Mouse (Mus musculus) CH12.LX (cell line): ENCODE results near the gene Lrrc23. TPM values are rescaled to one million over a fixed set of nuclear protein-coding genes. Genes with fewer than 3 reads are reported as not detected.

Source experiments
- DNase-seq: peaks from one replicate; pipeline ENCODE4 v3.0.0-alpha.2; 2013; ENCODE audit errors: extremely low read depth
- H3K27ac ChIP-seq: 2 replicates; pipeline ENCODE4 v1.5.1; 2012; ENCODE audit warnings: low read depth, mild to moderate bottlenecking, control low read depth, moderate library complexity; ENCODE audit not compliant: insufficient read depth
- H3K27me3 ChIP-seq: replicated peaks from 2 replicates; pipeline ENCODE3; 2012; ENCODE audit warnings: inconsistent platforms
- H3K36me3 ChIP-seq, 2 experiments: replicated peaks in 1 of 2; 2 replicates each; pipeline versions ENCODE3 to v1.6.1; 2012; ENCODE audit warnings: inconsistent platforms in 1 of 2, low read length in 1 of 2, mild to moderate bottlenecking in 1 of 2, mixed read lengths in 1 of 2, moderate library complexity in 1 of 2; ENCODE audit not compliant: control insufficient read depth in 1 of 2, insufficient read depth in 1 of 2
- H3K4me1 ChIP-seq, 2 experiments: 2 replicates each; pipeline ENCODE4 v1.6.1; 2012; ENCODE audit warnings: inconsistent platforms in 1 of 2, moderate library complexity in 1 of 2; ENCODE audit not compliant: insufficient read depth in 2 of 2, control insufficient read depth in 1 of 2
- H3K4me2 ChIP-seq: 2 replicates; pipeline ENCODE4 v1.6.1; 2012; ENCODE audit warnings: low read depth, mild to moderate bottlenecking, control low read depth; ENCODE audit not compliant: poor library complexity, insufficient read depth, severe bottlenecking
- H3K4me3 ChIP-seq, 3 experiments: fragments of 150-350 bp in 1 of 3; sonication (generic) in 1 of 3; replicated peaks in 1 of 3; 2 replicates each; pipeline versions ENCODE3 to v1.5.1; 2011 to 2012; ENCODE audit warnings: low read depth in 2 of 3, low read length in 2 of 3, mild to moderate bottlenecking in 2 of 3, moderate library complexity in 2 of 3, control low read depth in 1 of 3, improper control_type of control experiment in 1 of 3, inconsistent platforms in 1 of 3, mixed read lengths in 1 of 3; ENCODE audit not compliant: poor library complexity in 1 of 3
- H3K79me2 ChIP-seq: replicated peaks from 2 replicates; pipeline ENCODE4 v1.6.1; 2012; ENCODE audit warnings: mild to moderate bottlenecking, moderate library complexity; ENCODE audit not compliant: control insufficient read depth, poor library complexity, insufficient read depth, severe bottlenecking; ENCODE audit errors: extremely low read depth
- H3K9ac ChIP-seq: 2 replicates; pipeline ENCODE4 v1.6.1; 2012; ENCODE audit warnings: low read depth, mild to moderate bottlenecking, control low read depth, moderate library complexity; ENCODE audit not compliant: insufficient read depth
- H3K9me3 ChIP-seq: replicated peaks from 2 replicates; pipeline ENCODE3; 2012; ENCODE audit warnings: low read length, inconsistent platforms, mixed read lengths
- BHLHE40 ChIP-seq: IDR thresholded peaks from 2 replicates; pipeline ENCODE4 v1.6.1; 2011; ENCODE audit warnings: mild to moderate bottlenecking, low read depth, low read length, improper control_type of control experiment
- CHD1 ChIP-seq: IDR thresholded peaks from 2 replicates; pipeline ENCODE4 v1.6.1; 2012; ENCODE audit warnings: low read depth, low read length, improper control_type of control experiment, inconsistent platforms
- CHD2 ChIP-seq: IDR thresholded peaks from 2 replicates; pipeline ENCODE4 v1.6.1; 2011; ENCODE audit warnings: low read length, improper control_type of control experiment
- ELF1 ChIP-seq: IDR thresholded peaks from 2 replicates; pipeline ENCODE4 v1.6.1; 2014; ENCODE audit warnings: low read depth, mild to moderate bottlenecking, inconsistent platforms, low read length, improper control_type of control experiment
- EP300 ChIP-seq: IDR thresholded peaks from 2 replicates; pipeline ENCODE4 v1.6.1; 2011; ENCODE audit warnings: low read length, improper control_type of control experiment
- HCFC1 ChIP-seq: IDR thresholded peaks from 2 replicates; pipeline ENCODE4 v1.6.1; 2012; ENCODE audit warnings: low read depth, mild to moderate bottlenecking, inconsistent platforms, low read length, improper control_type of control experiment
- IRF4 ChIP-seq: IDR thresholded peaks from 2 replicates; pipeline ENCODE4 v1.6.1; 2014; ENCODE audit warnings: low read depth, mild to moderate bottlenecking, inconsistent platforms, low read length, improper control_type of control experiment
- JUN ChIP-seq: IDR thresholded peaks from 2 replicates; pipeline ENCODE4 v1.6.1; 2011; ENCODE audit warnings: low read depth, mild to moderate bottlenecking, low read length, improper control_type of control experiment, moderate library complexity; ENCODE audit not compliant: insufficient read depth
- MAFK ChIP-seq: IDR thresholded peaks from 2 replicates; pipeline ENCODE4 v1.6.1; 2011; ENCODE audit warnings: low read length, improper control_type of control experiment; ENCODE audit not compliant: insufficient replicate concordance
- MAZ ChIP-seq: IDR thresholded peaks from 2 replicates; pipeline ENCODE4 v1.6.1; 2012; ENCODE audit warnings: low read depth, mild to moderate bottlenecking, inconsistent platforms, low read length, improper control_type of control experiment, moderate library complexity
- MEF2A ChIP-seq: IDR thresholded peaks from 2 replicates; pipeline ENCODE4 v1.6.1; 2014; ENCODE audit warnings: low read depth, mild to moderate bottlenecking, inconsistent platforms, low read length, improper control_type of control experiment, borderline replicate concordance
- MXI1 ChIP-seq: IDR thresholded peaks from 2 replicates; pipeline ENCODE4 v1.6.1; 2011; ENCODE audit warnings: mild to moderate bottlenecking, low read depth, low read length, improper control_type of control experiment
- NELFE ChIP-seq: IDR thresholded peaks from 2 replicates; pipeline ENCODE4 v1.6.1; 2011; ENCODE audit warnings: low read depth, low read length, improper control_type of control experiment
- POLR2A ChIP-seq: IDR thresholded peaks from 2 replicates; pipeline ENCODE4 v1.6.1; 2011; ENCODE audit warnings: low read depth, mild to moderate bottlenecking, improper control_type of control experiment, low read length
- POLR2AphosphoS2 ChIP-seq: IDR thresholded peaks from 2 replicates; pipeline ENCODE4 v1.6.1; 2011; ENCODE audit warnings: low read depth, low read length, improper control_type of control experiment
- RAD21 ChIP-seq: IDR thresholded peaks from 2 replicates; pipeline ENCODE4 v1.6.1; 2011; ENCODE audit warnings: low read depth, mild to moderate bottlenecking, low read length, improper control_type of control experiment, moderate library complexity
- SIN3A ChIP-seq: IDR thresholded peaks from 2 replicates; pipeline ENCODE4 v1.6.1; 2012; ENCODE audit warnings: low read length, improper control_type of control experiment, inconsistent platforms
- SMC3 ChIP-seq: IDR thresholded peaks from 2 replicates; pipeline ENCODE4 v1.6.1; 2011; ENCODE audit warnings: low read depth, low read length, improper control_type of control experiment
- TBP ChIP-seq: conservative IDR thresholded peaks from 2 replicates; pipeline ENCODE4 v1.6.1; 2011; ENCODE audit warnings: low read depth, low read length, improper control_type of control experiment
- TCF12 ChIP-seq: IDR thresholded peaks from 2 replicates; pipeline ENCODE4 v1.6.1; 2014; ENCODE audit warnings: low read depth, mild to moderate bottlenecking, inconsistent platforms, low read length, improper control_type of control experiment
- USF1 ChIP-seq: IDR thresholded peaks from 2 replicates; pipeline ENCODE4 v1.6.1; 2014; ENCODE audit warnings: low read depth, mild to moderate bottlenecking, inconsistent platforms, low read length, improper control_type of control experiment
- ZC3H11A ChIP-seq: IDR thresholded peaks from 2 replicates; pipeline ENCODE4 v1.6.1; 2012; ENCODE audit warnings: low read depth, mild to moderate bottlenecking, inconsistent platforms, low read length, improper control_type of control experiment
- dilution Hi-C: fragments of 300-500 bp; cut with MboI; formaldehyde crosslinking; loops from 2 replicates; pipeline ENCODE4 v1.14.3; 2020; ENCODE audit warnings: low sequenced_read_pairs; ENCODE audit not compliant: extremely low pct_unique_long_range_greater_than_20kb, extremely low pct_ligation_motif_present
- in situ Hi-C: fragments of 300-500 bp; cut with MboI; formaldehyde crosslinking; loops from 3 replicates; pipeline ENCODE4 v1.14.3; 2019; ENCODE audit warnings: low sequenced_read_pairs, low pct_ligation_motif_present, low pct_unique_long_range_greater_than_20kb, mixed read lengths
- polyA plus RNA-seq: library from polyadenylated mRNA; unstranded; fragments of >175 nt; gene quantifications from 2 replicates; pipeline ENCODE4 v1.2.1, GENCODE M21; 2012; ENCODE audit warnings: low read depth; ENCODE audit not compliant: insufficient read length
- total RNA-seq, 2 experiments: library from RNA; depleted of rRNA; stranded (reverse); fragments of 300-350 nt in 1 of 2; fragments of >200 nt in 1 of 2; gene quantifications; 2 replicates each; pipeline ENCODE4 v1.2.3; 2012 to 2014

Lrrc23 gene
- total and polyA plus RNA-seq, 3 experiments, result 0.20 TPM; not detected in 2

DNA sequence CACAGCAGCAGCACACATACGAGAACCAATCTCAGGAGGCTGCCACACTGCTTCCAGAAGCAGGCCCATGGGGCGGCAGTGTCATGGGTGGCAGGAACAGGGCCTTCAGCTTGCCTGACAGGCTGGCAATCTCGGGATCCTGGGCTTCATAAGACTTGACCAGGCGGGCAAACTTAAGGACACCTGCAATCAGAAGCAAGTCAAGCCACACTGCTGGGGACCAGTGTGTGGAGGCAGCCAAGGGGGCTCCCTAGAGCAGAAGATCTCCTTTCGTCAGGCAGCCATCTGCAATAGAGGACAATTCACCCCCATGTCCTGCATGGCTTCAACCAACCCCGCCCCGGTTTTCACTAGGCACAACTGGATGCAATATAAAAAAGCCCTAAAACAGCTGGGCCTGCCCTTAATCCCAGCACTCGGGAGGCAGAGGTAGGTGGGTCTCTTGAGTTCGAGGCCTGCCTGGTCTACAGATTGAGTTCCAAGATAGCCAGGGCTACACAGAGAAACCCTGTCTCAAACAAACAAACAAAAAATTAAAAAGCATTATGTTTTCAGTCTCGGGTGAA, 40.2 kb downstream of the Lrrc23 start:
- dilution Hi-C loops, result no loop called here
- Histone ChIP-seq H3K9ac (peak overlapping the region; percentile 58), H3K27me3 (no peaks in the 10 kb centered on the region), H3K4me3 (peak overlapping the region in 2 of 3 experiments; percentile 29 to 36), H3K27ac (peak overlapping the region; percentile 68), H3K4me1 (peaks cover 29 to 82% of the 10 kb centered on the region in 2 experiments), H3K4me2 (peak overlapping the region; percentile 68), H3K9me3 (no peaks in the 10 kb centered on the region), H3K79me2 (no peaks in the 10 kb centered on the region), H3K36me3 (peaks cover 14 to 17% of the 10 kb centered on the region in 2 experiments)
- in situ Hi-C loops, result no loop called here
- TF ChIP-seq HCFC1 (no peak), TCF12 (no peak), MAZ (no peak), EP300 (no peak)
- DNase-seq, result no peak

DNA sequence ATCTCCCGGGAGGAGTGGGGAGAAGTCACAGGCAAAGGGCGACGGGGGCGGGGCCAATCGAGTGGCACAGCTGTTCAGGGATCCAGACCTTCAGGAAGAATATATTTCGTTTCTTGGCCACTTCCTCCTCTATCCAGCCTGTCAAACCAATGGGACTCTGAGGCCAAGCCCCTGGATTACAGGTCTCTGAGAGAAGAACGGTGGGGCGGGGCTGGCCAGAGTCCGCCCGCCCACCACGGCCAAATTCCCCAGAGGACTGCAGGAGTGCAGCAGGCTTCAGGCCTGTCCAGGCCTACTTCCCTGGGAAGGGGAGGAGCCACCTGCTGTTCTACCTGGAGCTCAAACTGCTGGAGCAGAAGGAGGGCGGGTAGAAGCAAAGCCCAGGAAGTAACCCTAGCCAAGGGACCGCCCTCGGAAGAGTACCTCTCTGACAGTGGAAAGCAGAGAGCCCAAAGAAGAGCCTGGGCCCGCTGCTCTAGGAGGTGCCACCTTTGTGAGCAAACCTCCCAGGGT, 41.0 kb downstream of the Lrrc23 start, which contains the start of gene Ptpn6:
Ptpn6 (minus strand) TSS at position 204 of the 513 bp plus-strand sequence.
- Histone ChIP-seq H3K9ac (peak within 1 kb of the TSS; percentile 58), H3K4me1 (peaks cover 33 to 83% of the 10 kb centered on the region in 2 experiments), H3K79me2 (no peaks in the 10 kb centered on the region), H3K9me3 (no peaks in the 10 kb centered on the region), H3K4me3 (peak within 1 kb of the TSS; percentile 36 to 48 (median 39)), H3K4me2 (peak within 1 kb of the TSS; percentile 68), H3K36me3 (peaks cover 9 to 11% of the 10 kb centered on the region in 2 experiments), H3K27ac (peak within 1 kb of the TSS; percentile 68), H3K27me3 (no peaks in the 10 kb centered on the region)
- in situ Hi-C loops, result no loop called here
- TF ChIP-seq ZC3H11A (no peak), POLR2A (peak; percentile 62; the same call in 1 of the 2 replicates), BHLHE40 (0 out of 2 replicates have a peak, but pooled peaks have one; percentile 17), POLR2AphosphoS2 (no peak), CHD2 (peak; percentile 13; the same call in 1 of the 2 replicates), MAFK (no peak), IRF4 (no peak), MXI1 (no peak), USF1 (no peak), JUN (no peak), NELFE (no peak), HCFC1 (peak; percentile 54), SIN3A (peak; percentile 28; the same call in 1 of the 2 replicates), ELF1 (peak; percentile 43), CHD1 (no peak), TBP (no peak), TCF12 (peak; percentile 43; the same call in 1 of the 2 replicates), RAD21 (no peak), SMC3 (peak; percentile 39), MEF2A (0 out of 2 replicates have a peak, but pooled peaks have one; percentile 24)
- dilution Hi-C loops, result no loop called here
- DNase-seq, result peak; percentile 85
